Mouse (Mus musculus): ENCODE measurements around the gene Rc3h1. TPM values are rescaled to one million over a fixed set of nuclear protein-coding genes. Genes with fewer than 3 reads are reported as not detected.
A peak's percentile ranks its signal among the peaks of the same experiment; 100 is the strongest.

Gene Rc3h1
- total and polyA plus RNA-seq, 3 experiments = 6.2 to 15.2 TPM; not detected in 1

- Histone ChIP-seq H3K9ac (ENCODE audit: control insufficient read depth, low read depth, low read length, poor library complexity, severe bottlenecking) (no peak overlapping the region), H3K36me3 (ENCODE audit: control insufficient read depth in 1 of 2, insufficient read depth in 2 of 2, low read length in 2 of 2) (peaks cover 0 to 3% of the 10 kb centered on the region in 2 experiments; a peak in 1 of 4 replicates), H3K4me3 (ENCODE audit: control insufficient read depth in 1 of 2, insufficient read depth in 1 of 2, low read depth in 2 of 2, low read length in 2 of 2) (no peak overlapping the region), H3K27me3 (ENCODE audit: control insufficient read depth in 1 of 2, insufficient read depth in 2 of 2, low read length in 2 of 2) (no peaks in the 10 kb centered on the region), H3K4me1 (ENCODE audit: control insufficient read depth in 1 of 2, insufficient read depth in 2 of 2, low read length in 2 of 2) (no peaks in the 10 kb centered on the region), H3K9me3 (replicated peaks; ENCODE audit: insufficient read depth, low read length) (no peaks in the 10 kb centered on the region), H3K79me2 (ENCODE audit: control insufficient read depth, insufficient read depth, low read length, poor library complexity) (no peaks in the 10 kb centered on the region), H3K27ac (ENCODE audit: control insufficient read depth, low read depth, low read length) (no peak overlapping the region)
- peak; percentile 50 for DNase-seq (ENCODE audit: low read depth, low spot score)
- TF ChIP-seq ELF1 (IDR thresholded peaks at IDR 0.05; ENCODE audit: low read depth, low read length) (peak; percentile 58; the same call in 1 of the 2 replicates), SIN3A (IDR thresholded peaks at IDR 0.05; ENCODE audit: low read length) (0 out of 2 replicates have a peak, but pooled peaks have one; percentile 29), ETS1 (IDR thresholded peaks at IDR 0.05; ENCODE audit: low read depth, low read length) (0 out of 2 replicates have a peak, but pooled peaks have one; percentile 22), USF1 (IDR thresholded peaks at IDR 0.05; ENCODE audit: low read depth, low read length) (peak; percentile 82), GATA1 (IDR thresholded peaks at IDR 0.05; ENCODE audit: low read depth, low read length) (peak; percentile 45), E2F4 (IDR thresholded peaks at IDR 0.05; ENCODE audit: borderline replicate concordance, low read depth, low read length) (no peak), TBP (IDR thresholded peaks at IDR 0.05; ENCODE audit: low read depth, low read length) (no peak), RCOR1 (IDR thresholded peaks at IDR 0.05; ENCODE audit: low read depth, low read length) (0 out of 2 replicates have a peak, but pooled peaks have one; percentile 12), EP300 (IDR thresholded peaks at IDR 0.05; ENCODE audit: low read depth in 1 of 2, low read length in 2 of 2) (peak; percentile 15 to 38; a peak in 2 of 4 replicates), BHLHE40 (IDR thresholded peaks at IDR 0.05; ENCODE audit: borderline replicate concordance, low read depth, low read length) (no peak), HCFC1 (IDR thresholded peaks at IDR 0.05; ENCODE audit: low read depth, low read length) (0 out of 2 replicates have a peak, but pooled peaks have one; percentile 19), NELFE (IDR thresholded peaks at IDR 0.05; ENCODE audit: low read depth, low read length) (no peak)
These were observed 45.1 kb upstream of the Rc3h1 start for GRCm38 (mm10) chr1:160861142-160861541.

- H3K36me3 ChIP-seq (ENCODE audit: control insufficient read depth in 1 of 2, insufficient read depth in 2 of 2, low read length in 2 of 2) = peaks cover 0 to 3% of the 10 kb centered on the region in 2 experiments; a peak in 1 of 4 replicates
- H3K4me3 ChIP-seq (ENCODE audit: control insufficient read depth in 1 of 2, insufficient read depth in 1 of 2, low read depth in 2 of 2, low read length in 2 of 2) = no peak overlapping the region
- H3K9ac ChIP-seq (ENCODE audit: control insufficient read depth, low read depth, low read length, poor library complexity, severe bottlenecking) = no peak overlapping the region
- no peak overlapping the region for H3K27ac ChIP-seq (ENCODE audit: control insufficient read depth, low read depth, low read length)
- no peaks in the 10 kb centered on the region for H3K9me3 ChIP-seq (replicated peaks; ENCODE audit: insufficient read depth, low read length)
- TF ChIP-seq KAT2A (conservative IDR thresholded peaks at IDR 0.05; ENCODE audit: low read depth, low read length) = no peak
- TF ChIP-seq ETS1 (IDR thresholded peaks at IDR 0.05; ENCODE audit: low read depth, low read length) = no peak
- no peak for TF ChIP-seq TAL1 (IDR thresholded peaks at IDR 0.05; ENCODE audit: low read length)
- no peak for TF ChIP-seq MEF2A (IDR thresholded peaks at IDR 0.05; ENCODE audit: extremely low read depth, insufficient replicate concordance, low read depth, low read length, poor library complexity, severe bottlenecking)
- no peak for TF ChIP-seq MAX (IDR thresholded peaks at IDR 0.05; ENCODE audit: low read length)
- no peak for TF ChIP-seq NELFE (IDR thresholded peaks at IDR 0.05; ENCODE audit: low read depth, low read length)
- TF ChIP-seq RCOR1 (IDR thresholded peaks at IDR 0.05; ENCODE audit: low read depth, low read length) = no peak
- no peak for TF ChIP-seq ZC3H11A (IDR thresholded peaks at IDR 0.05; ENCODE audit: low read depth, low read length)
- TF ChIP-seq SIN3A (IDR thresholded peaks at IDR 0.05; ENCODE audit: low read length) = no peak
- no peak for TF ChIP-seq POLR2A (IDR thresholded peaks at IDR 0.05; ENCODE audit: control insufficient read depth in 1 of 2, insufficient read depth in 1 of 2, low read depth in 1 of 2, low read length in 2 of 2, poor library complexity in 1 of 2)
- no peak for TF ChIP-seq UBTF (IDR thresholded peaks at IDR 0.05; ENCODE audit: borderline replicate concordance, insufficient read depth, low read depth, low read length)
- TF ChIP-seq NRF1 (IDR thresholded peaks at IDR 0.05; ENCODE audit: insufficient read depth, low read depth, low read length, poor library complexity, severe bottlenecking) = no peak
- TF ChIP-seq BHLHE40 (IDR thresholded peaks at IDR 0.05; ENCODE audit: borderline replicate concordance, low read depth, low read length) = no peak
- TF ChIP-seq E2F4 (IDR thresholded peaks at IDR 0.05; ENCODE audit: borderline replicate concordance, low read depth, low read length) = no peak
- TF ChIP-seq ZKSCAN1 (IDR thresholded peaks at IDR 0.05; ENCODE audit: low read depth, low read length) = no peak
- no peak for TF ChIP-seq POLR2AphosphoS5 (IDR thresholded peaks at IDR 0.05; ENCODE audit: borderline replicate concordance, low read depth, low read length)
- no peak for TF ChIP-seq EP300 (IDR thresholded peaks at IDR 0.05; ENCODE audit: low read depth in 1 of 2, low read length in 2 of 2)
- TF ChIP-seq MAFK (IDR thresholded peaks at IDR 0.05; ENCODE audit: borderline replicate concordance, low read depth, low read length) = no peak
- no peak for TF ChIP-seq CHD1 (IDR thresholded peaks at IDR 0.05; ENCODE audit: low read depth, low read length)
- H3K4me1 ChIP-seq (ENCODE audit: control insufficient read depth in 1 of 2, insufficient read depth in 2 of 2, low read length in 2 of 2) = no peaks in the 10 kb centered on the region
- H3K27me3 ChIP-seq (ENCODE audit: control insufficient read depth in 1 of 2, insufficient read depth in 2 of 2, low read length in 2 of 2) = no peaks in the 10 kb centered on the region
- no peaks in the 10 kb centered on the region for H3K79me2 ChIP-seq (ENCODE audit: control insufficient read depth, insufficient read depth, low read length, poor library complexity)
- no peak for DNase-seq (ENCODE audit: low read depth, low spot score)
These were observed 44.6 kb upstream of the Rc3h1 start for GRCm38 (mm10) chr1:160861632-160862031.
